Mouse (Mus musculus) lung, embryonic 16.5 days (tissue): ENCODE measurements around the gene Amer3. TPM values are rescaled to one million over a fixed set of nuclear protein-coding genes. Genes with fewer than 3 reads are reported as not detected.
"Not testable (repeated sequence)": the region's sequence is repeated elsewhere in the genome, so short reads cannot be mapped to it uniquely, and the experiment has no call there.

Experiments
- ATAC-seq: fragments of 200-750 bp; cut with Nextera tagmentation; 2 replicates; pipeline ENCODE4 v1.8.0; 2017; ENCODE audit warnings: low read depth, mild to moderate bottlenecking, moderate library complexity
- H3K27ac ChIP-seq: fragments of 300-500 bp; sonication (generic); 2 replicates; pipeline ENCODE4 v1.5.1; 2014; ENCODE audit warnings: mild to moderate bottlenecking, control low read depth, low read length
- H3K27me3 ChIP-seq: fragments of 300-500 bp; sonication (generic); 2 replicates; pipeline ENCODE4 v1.6.1; 2014; ENCODE audit warnings: low read depth, low read length, mixed read lengths; ENCODE audit not compliant: control insufficient read depth, insufficient read depth
- H3K36me3 ChIP-seq: fragments of 300-500 bp; sonication (generic); 2 replicates; pipeline ENCODE4 v1.6.1; 2014; ENCODE audit warnings: low read length; ENCODE audit not compliant: control insufficient read depth, insufficient read depth
- H3K4me1 ChIP-seq: fragments of 300-500 bp; sonication (generic); replicated peaks from 2 replicates; pipeline ENCODE4 v1.6.1; 2014; ENCODE audit warnings: low read length, mixed read lengths; ENCODE audit not compliant: control insufficient read depth, insufficient read depth
- H3K4me2 ChIP-seq: fragments of 300-500 bp; sonication (generic); 2 replicates; pipeline ENCODE4 v1.6.1; 2014; ENCODE audit warnings: low read depth, low read length, control low read depth
- H3K4me3 ChIP-seq: fragments of 300-500 bp; sonication (generic); 2 replicates; pipeline ENCODE4 v1.5.1; 2014; ENCODE audit warnings: mild to moderate bottlenecking, low read length, control low read depth
- H3K9ac ChIP-seq: fragments of 300-500 bp; sonication (generic); 2 replicates; pipeline ENCODE4 v1.6.1; 2014; ENCODE audit warnings: low read length, control low read depth
- H3K9me3 ChIP-seq: fragments of 300-500 bp; sonication (generic); 2 replicates; pipeline ENCODE4 v1.6.1; 2016; ENCODE audit warnings: low read length; ENCODE audit not compliant: control insufficient read depth
- WGBS: fragments of 180-500 bp; shearing (Covaris S2); extraction: QIAGEN DNeasy Blood & Tissue Kit; methylation state at CpG from one replicate; pipeline ENCODE4 v1.1.7; 2014; 5-methylcytosine and 5-hydroxymethylcytosine counted together
- polyA plus RNA-seq: library from polyadenylated mRNA; unstranded; fragments of >200 nt; fragmentation: Nextera tagmentation; extraction: Ambion mirVana; gene quantifications from 2 replicates; pipeline ENCODE4 v1.2.1, GENCODE M21; 2015

The Amer3 gene
- polyA plus RNA-seq, result 0.05 and 0.16 TPM in 2 replicates

DNA sequence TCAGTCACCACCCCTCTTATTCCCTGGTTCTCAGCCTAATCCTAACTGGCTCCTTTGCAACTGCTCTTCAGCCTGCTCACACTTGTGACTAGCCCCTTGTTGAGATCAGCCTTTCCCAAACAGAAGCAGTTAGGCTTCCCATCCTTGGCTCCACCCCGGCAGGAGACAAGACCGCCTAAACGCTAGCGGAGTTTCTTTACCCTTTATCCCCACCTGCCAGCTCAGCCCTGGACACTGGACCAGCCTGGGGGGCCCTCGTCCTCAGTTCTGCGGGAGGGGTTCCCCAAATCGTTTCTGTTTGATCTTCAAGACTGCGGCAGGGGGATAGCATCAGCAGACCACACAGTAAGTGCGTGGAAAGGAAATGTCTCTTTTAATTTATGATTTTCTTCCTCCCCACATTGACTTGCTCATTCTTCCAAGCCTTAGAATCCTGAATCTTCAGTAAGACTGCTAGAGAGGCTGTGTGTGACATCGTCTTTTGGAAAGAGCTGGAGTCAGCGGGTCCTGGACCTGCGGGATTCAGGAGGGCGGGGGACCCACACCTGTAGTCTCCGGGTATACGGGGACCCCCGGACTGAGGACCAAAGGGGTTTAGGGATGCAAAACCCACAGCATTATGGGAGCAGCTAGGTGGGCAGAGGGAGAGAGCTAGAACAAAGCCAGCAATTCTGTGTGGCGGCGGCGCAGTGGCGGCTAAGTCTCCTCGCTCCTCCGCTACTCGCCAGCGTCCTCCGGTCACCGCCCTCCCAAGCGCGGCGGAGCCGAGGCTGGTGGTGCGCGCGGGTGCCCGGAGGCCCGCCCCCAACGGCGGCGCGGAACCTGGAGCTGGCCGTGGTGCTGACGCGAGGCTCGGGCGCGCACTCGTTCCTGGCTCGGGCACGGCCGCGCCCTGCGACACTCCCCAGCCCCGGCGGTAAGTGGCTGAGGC, at the start of gene Amer3:
Gene Amer3 (plus strand): TSS at position 807 of the 931 bp plus-strand sequence.
- no peak within 1 kb of the TSS for H3K9ac ChIP-seq
- peaks cover 17% of the 10 kb centered on the region for H3K27me3 ChIP-seq
- H3K4me3 ChIP-seq, result peak within 1 kb of the TSS; percentile 38
- no peaks in the 10 kb centered on the region for H3K9me3 ChIP-seq
- H3K36me3 ChIP-seq, result no peaks in the 10 kb centered on the region
- under 1% methylated on average over 50 of the region's 53 CpGs for WGBS
- peak within 1 kb of the TSS; percentile 62 for H3K4me2 ChIP-seq
- peaks cover 3% of the 10 kb centered on the region for H3K4me1 ChIP-seq
- ATAC-seq, result peak; percentile 92
- H3K27ac ChIP-seq, result no peak within 1 kb of the TSS

DNA sequence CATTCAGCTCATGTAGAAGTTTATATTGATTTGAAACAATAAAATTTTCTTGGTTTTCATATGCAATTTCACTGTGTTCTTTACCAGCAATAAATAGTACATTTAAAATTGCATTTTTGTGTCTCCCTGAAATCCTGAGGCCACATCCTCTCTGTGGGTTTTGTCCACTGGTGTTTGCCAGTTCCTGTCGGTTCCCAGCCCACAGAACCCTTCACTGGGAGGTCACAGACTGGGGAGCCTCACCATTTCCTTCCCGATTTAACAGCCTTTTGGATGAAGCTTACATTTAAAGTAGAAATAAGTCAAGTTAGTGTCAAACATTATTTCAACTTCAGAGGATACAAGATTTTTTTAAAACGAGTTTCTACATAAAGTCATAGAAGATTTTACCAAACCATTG, 44.9 kb upstream of the Amer3 start:
- not testable (repeated sequence) for ATAC-seq, H3K27ac ChIP-seq

DNA sequence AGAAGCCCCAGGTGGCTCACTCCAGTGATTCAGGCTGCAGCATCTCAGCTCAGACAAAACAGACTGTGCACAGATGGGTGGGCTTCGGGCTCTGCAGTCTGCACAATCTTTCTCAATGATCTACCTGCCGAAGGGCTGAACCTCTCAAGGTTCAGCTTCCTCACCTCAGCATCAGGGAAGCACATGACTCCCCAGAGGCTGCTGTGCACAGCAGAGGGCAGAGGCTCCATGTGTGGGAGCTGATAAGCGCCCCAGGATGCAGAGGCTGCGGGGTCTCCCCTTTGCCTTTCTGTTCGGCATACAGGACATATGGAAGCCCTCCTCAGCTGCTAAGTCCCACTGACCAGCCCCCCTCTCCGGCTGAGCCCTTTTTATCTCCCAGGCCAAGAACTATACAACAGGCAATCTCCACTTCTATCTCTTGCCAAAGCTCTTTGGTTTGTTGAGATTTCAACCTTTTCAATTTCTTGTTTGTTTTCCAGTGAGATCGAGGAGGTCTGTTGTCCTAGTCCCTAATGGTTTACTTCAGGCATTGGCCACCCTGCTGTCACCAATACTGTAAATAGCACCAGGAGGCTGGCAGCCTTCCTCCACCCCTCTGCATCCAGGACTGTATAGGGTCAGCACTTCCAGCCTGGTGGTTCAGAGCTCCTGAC, 44.3 kb upstream of the Amer3 start, which contains the start of gene Cfc1:
Gene Cfc1 (plus strand): TSS at position 606 of the 656 bp plus-strand sequence.
- not testable (repeated sequence) for H3K27ac ChIP-seq, H3K4me3 ChIP-seq, ATAC-seq, H3K9ac ChIP-seq, H3K9me3 ChIP-seq, H3K36me3 ChIP-seq, H3K4me1 ChIP-seq
- peak within 1 kb of the TSS; percentile 35 for H3K4me2 ChIP-seq
- peaks cover 18% of the 10 kb centered on the region for H3K27me3 ChIP-seq
- WGBS, result 9% methylated on average over 7 of the region's 7 CpGs

More for the DNA sequence above, 44.9 kb upstream of the Amer3 start:
- H3K36me3 ChIP-seq, H3K4me1 ChIP-seq, H3K9ac ChIP-seq, H3K4me2 ChIP-seq, H3K4me3 ChIP-seq, H3K9me3 ChIP-seq: not testable (repeated sequence)
- 21% methylated on average over 3 of the region's 3 CpGs for WGBS
- peaks cover 18% of the 10 kb centered on the region for H3K27me3 ChIP-seq

DNA sequence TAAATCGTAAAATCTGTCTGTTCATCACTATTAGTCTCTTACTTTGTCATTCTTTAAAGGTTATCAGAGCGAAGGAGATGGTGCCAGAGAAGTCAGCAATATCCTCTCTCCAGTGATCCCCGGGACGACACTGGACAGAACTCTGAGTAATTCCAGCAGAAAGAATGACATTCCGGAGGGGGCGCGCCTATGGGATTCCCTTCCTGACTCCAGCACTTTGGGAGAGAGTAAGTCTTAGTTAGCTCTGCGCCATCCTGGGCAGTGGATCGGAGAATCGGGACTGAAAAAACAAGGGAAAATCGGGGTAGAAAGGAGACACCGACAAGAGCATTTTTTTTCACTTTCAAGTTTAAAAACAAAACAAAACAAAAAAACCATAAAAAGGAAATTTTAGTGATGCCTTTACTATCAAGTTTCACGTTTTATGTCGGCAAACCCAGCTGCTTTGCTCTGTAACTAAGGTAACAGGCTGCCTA, 43.1 kb upstream of the Amer3 start:
- H3K4me1 ChIP-seq, result peaks cover 4% of the 10 kb centered on the region; the same call in 1 of the 2 replicates
- no peak overlapping the region for H3K9ac ChIP-seq
- peak overlapping the region; percentile 23; the same call in 1 of the 2 replicates for H3K4me3 ChIP-seq
- no peak for ATAC-seq
- no peaks in the 10 kb centered on the region for H3K9me3 ChIP-seq
- H3K27ac ChIP-seq, result no peak overlapping the region
- peaks cover 18% of the 10 kb centered on the region for H3K27me3 ChIP-seq
- H3K36me3 ChIP-seq, result no peaks in the 10 kb centered on the region
- 1% methylated on average over 14 of the region's 14 CpGs for WGBS
- peak overlapping the region; percentile 35 for H3K4me2 ChIP-seq

- H3K4me1 ChIP-seq, result peaks cover 4% of the 10 kb centered on the region; the same call in 1 of the 2 replicates
- no peak overlapping the region for H3K27ac ChIP-seq
- H3K27me3 ChIP-seq, result peaks cover 18% of the 10 kb centered on the region
- H3K4me3 ChIP-seq, result peak overlapping the region; percentile 23
- ATAC-seq, result peak; percentile 85
- H3K9me3 ChIP-seq, result no peaks in the 10 kb centered on the region
- H3K36me3 ChIP-seq, result no peaks in the 10 kb centered on the region
- H3K9ac ChIP-seq, result no peak overlapping the region
- 2% methylated on average over 16 of the region's 16 CpGs for WGBS
- H3K4me2 ChIP-seq, result peak overlapping the region; percentile 35
Measured at GRCm38 (mm10) chr1:34536767-34537485, 42.5 kb upstream of the Amer3 start.

DNA sequence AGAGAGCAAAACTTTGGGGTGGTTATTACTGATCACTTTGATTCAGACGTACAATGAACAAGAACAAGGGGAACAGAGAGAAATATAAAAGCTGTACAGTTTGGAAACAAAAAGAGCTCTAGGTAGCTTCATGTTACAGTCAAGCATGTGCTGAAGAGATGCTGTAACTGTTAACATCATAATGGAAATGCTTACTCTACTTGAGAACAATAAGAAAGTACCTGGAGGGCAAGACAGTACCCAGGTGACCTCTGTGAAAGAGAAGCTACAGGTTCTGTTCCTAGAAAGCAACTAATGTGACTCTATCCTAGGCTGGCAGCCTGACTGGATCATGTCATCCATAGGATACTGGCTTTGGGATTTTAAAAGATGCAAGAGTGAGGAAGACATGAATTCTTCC, 32.4 kb upstream of the Amer3 start:
- no peak for ATAC-seq
- H3K27ac ChIP-seq, result no peak overlapping the region
- H3K36me3 ChIP-seq, result no peaks in the 10 kb centered on the region
- H3K4me2 ChIP-seq, result no peak overlapping the region
- no peaks in the 10 kb centered on the region for H3K9me3 ChIP-seq
- 52% methylated on average over 1 of the region's 1 CpGs for WGBS
- H3K27me3 ChIP-seq, result no peaks in the 10 kb centered on the region
- H3K4me1 ChIP-seq, result no peaks in the 10 kb centered on the region
- H3K4me3 ChIP-seq, result no peak overlapping the region
- H3K9ac ChIP-seq, result no peak overlapping the region

GRCm38 (mm10) chr1:34553690-34554089, 25.8 kb upstream of the Amer3 start:
- Histone ChIP-seq H3K9me3 (no peaks in the 10 kb centered on the region), H3K27me3 (no peaks in the 10 kb centered on the region), H3K36me3 (no peaks in the 10 kb centered on the region), H3K4me3 (no peak overlapping the region), H3K9ac (no peak overlapping the region), H3K4me2 (no peak overlapping the region), H3K27ac (no peak overlapping the region), H3K4me1 (no peaks in the 10 kb centered on the region)
- 82% methylated on average over 1 of the region's 1 CpGs for WGBS
- no peak for ATAC-seq

- no peaks in the 10 kb centered on the region for H3K27me3 ChIP-seq
- H3K9me3 ChIP-seq, result no peaks in the 10 kb centered on the region
- no peak for ATAC-seq
- H3K36me3 ChIP-seq, result no peaks in the 10 kb centered on the region
- no peaks in the 10 kb centered on the region for H3K4me1 ChIP-seq
- H3K27ac ChIP-seq, result no peak overlapping the region
- H3K9ac ChIP-seq, result no peak overlapping the region
- no peak overlapping the region for H3K4me2 ChIP-seq
- 76% methylated on average over 7 of the region's 7 CpGs for WGBS
- no peak overlapping the region for H3K4me3 ChIP-seq
Measured at GRCm38 (mm10) chr1:34554275-34554674, 25.2 kb upstream of the Amer3 start.
